Mouse (Mus musculus) monocyte, adult 59 days (primary cell): ENCODE data around the gene Ppil1. TPM values are rescaled to one million over a fixed set of nuclear protein-coding genes. Genes with fewer than 3 reads are reported as not detected.

Source experiments
- total RNA-seq, 2 experiments: library from RNA; stranded (reverse); gene quantifications; one replicate each; pipeline ENCODE4 v1.2.4; 2023

Gene Ppil1
- total RNA-seq = 1 to 10 TPM; 6.7 to 9.2 TPM

DNA sequence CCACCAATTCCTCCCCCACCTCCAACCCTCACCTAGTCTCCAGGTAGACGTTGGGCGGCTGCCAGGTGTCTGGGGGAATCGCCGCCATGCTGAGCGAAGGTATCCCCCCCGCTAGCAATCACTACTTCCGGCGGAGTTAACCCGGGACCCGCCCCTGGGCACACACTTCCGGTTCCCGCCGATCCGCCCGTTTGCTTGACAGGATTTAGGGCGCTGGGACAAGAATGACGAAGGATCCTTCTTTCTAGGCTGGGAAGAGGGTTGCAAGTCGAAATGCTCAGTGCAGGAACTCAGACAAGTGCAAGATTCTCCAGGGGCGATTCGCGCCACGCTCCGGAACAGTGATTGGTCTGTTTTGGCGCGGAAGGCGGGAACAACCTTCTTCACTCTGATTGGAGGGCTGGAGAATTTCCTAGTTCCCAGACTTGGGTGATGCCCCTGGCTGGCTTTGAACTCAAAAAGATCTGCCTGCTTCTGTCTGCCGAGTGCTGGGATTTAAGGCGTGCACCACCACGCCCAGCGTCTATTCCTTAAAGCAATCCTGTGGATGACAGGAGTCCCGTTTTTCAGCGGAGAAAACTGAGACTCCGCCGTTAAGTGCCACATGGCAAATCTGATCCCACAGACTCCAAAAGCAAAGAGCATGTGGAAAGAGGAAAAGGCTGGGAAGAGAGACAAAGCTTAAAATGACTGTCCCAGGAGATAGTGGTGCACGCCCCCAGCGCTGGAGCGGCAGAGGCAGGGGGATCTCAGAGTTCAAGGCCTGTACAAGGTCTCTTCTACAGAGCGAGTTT is at the start of gene Ppil1:
Ppil1 (minus strand) TSS at position 347 of the 794 bp plus-strand sequence.

GRCm38 (mm10) chr17:29268682-29269348 is 4.8 kb upstream of the Ppil1 start, which contains the start of gene BC004004:
Gene BC004004 (plus strand): TSS chr17:29268788.

GRCm38 (mm10) chr17:29237772-29238420 is 26.1 kb downstream of the Ppil1 start, which contains the start of gene Cpne5:
Gene Cpne5 (minus strand): TSS chr17:29238167.

Other genes starting within 250 kb of the Ppil1 start
- gene Srsf3, start 231.6 kb downstream of the Ppil1 start, total RNA-seq = 100 to 1,000 TPM; 322 to 336 TPM
- gene Cdkn1a, start 173.2 kb downstream of the Ppil1 start, total RNA-seq = 100 to 1,000 TPM; 143 to 144 TPM
- gene Rab44, start 150.0 kb downstream of the Ppil1 start, total RNA-seq = 10 to 100 TPM; 19.2 to 34.7 TPM
- under 1 TPM; 0.06 to 0.10 TPM for gene Cpne5, start 26.0 kb downstream of the Ppil1 start, total RNA-seq
- 10 to 100 TPM; 60.0 to 73.2 TPM for gene BC004004, start 4.6 kb upstream of the Ppil1 start, total RNA-seq
- gene Pi16, start 53.5 kb upstream of the Ppil1 start, total RNA-seq = 10 to 100 TPM; 53.3 to 59.4 TPM
- 10 to 100 TPM; 92.5 to 99.1 TPM for gene Mtch1, start 83.7 kb upstream of the Ppil1 start, total RNA-seq
- gene Fgd2, start 96.7 kb upstream of the Ppil1 start, total RNA-seq = 100 to 1,000 TPM; 194 to 212 TPM
- gene Pim1, start 226.6 kb upstream of the Ppil1 start, total RNA-seq = 1,000 to 10,000 TPM; 1,228 to 1,267 TPM